Mouse (Mus musculus): ENCODE data around the gene Mrpl24. TPM values are rescaled to one million over a fixed set of nuclear protein-coding genes. Genes with fewer than 3 reads are reported as not detected.
A peak's percentile ranks its signal among the peaks of the same experiment; 100 is the strongest.
"Not testable (repeated sequence)": the region's sequence is repeated elsewhere in the genome, so short reads cannot be mapped to it uniquely, and the experiment has no call there.

Gene Mrpl24
- 73.5 and 77.8 TPM in 2 replicates for polyA plus RNA-seq (2016; fragmentation: Nextera tagmentation; extraction: Ambion mirVana)

DNA sequence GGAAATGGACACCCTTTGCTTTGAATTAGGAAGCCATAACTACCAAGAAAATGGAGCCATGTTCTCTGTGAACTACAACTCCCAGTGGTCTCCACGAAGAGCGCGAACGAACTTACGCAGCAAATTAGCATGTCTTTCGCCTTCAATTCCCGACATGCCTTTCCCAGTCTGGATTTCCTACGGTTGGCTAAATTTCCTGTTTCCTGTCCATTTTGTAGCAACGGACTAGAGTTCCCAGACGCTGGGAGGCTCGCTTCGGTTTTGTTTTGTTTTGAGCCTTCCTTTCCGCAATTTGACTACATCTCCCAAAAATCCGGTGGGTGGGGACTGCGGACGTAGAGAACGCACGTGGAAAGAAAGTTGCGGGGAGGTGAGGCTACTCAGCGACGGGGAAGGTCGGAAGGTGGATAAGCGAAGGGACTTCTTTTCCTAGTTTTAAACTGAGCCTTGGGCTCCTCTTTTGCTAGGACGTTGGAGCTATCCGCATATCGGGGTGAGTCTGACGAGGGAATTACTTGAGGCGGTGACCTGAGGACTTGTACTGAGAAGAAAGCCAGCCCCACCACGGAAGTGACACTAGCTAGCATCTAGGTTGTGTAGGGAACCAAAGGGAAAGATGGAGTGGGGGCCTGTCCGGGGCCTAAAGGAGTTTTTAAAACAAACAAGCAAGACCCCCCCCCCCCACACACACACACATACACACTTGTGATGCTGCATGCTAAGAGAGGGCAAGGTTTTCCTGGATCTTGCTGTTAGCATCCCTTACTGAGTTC is at the start of gene Mrpl24:
TSS of gene Mrpl24 (plus strand) at position 171 of the 773 bp plus-strand sequence.
- ATAC-seq (ENCODE audit: low FRiP score, low read depth) = peak; percentile 77
- Histone ChIP-seq H3K27ac (replicated peaks) (peak within 1 kb of the TSS; percentile 71), H3K4me2 (replicated peaks) (peak within 1 kb of the TSS; percentile 93), H3K9ac (replicated peaks) (peak within 1 kb of the TSS; percentile 76), H3K9me3 (no peaks in the 10 kb centered on the region), H3K27me3 (no peaks in the 10 kb centered on the region), H3K36me3 (peaks cover 56% of the 10 kb centered on the region), H3K4me1 (peaks cover 12% of the 10 kb centered on the region), H3K4me3 (peak within 1 kb of the TSS; percentile 77)
- under 1% methylated on average over 30 of the region's 30 CpGs for WGBS

DNA sequence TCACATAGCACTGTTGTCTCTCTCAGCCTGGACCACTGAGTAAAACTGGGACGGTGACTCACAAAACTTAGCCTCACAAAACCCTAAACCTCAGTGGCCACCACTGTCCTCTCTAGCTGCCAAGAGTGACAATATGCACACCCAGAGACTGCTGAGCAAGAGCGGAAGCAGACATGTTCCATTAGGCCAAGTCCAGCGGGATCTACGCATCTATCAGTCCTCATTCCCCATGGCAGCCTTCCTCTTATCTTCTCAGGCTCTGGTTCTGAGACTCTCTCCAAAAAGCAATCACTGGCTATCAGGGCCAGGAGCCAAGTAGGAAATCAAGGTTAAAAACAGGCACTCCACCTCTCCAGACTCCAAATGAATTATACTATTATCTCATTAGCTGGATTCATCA is 41.6 kb upstream of the Mrpl24 start:
- ATAC-seq (ENCODE audit: low FRiP score, low read depth) = no peak
- Histone ChIP-seq H3K27ac (replicated peaks) (no peak overlapping the region), H3K4me2 (replicated peaks) (no peak overlapping the region), H3K9me3 (no peaks in the 10 kb centered on the region), H3K36me3 (peaks cover 34% of the 10 kb centered on the region; the same call in 1 of the 2 replicates), H3K4me1 (0 out of 2 replicates have a peak, but pooled peaks cover 4% of the 10 kb centered on the region), H3K27me3 (no peaks in the 10 kb centered on the region), H3K4me3 (no peak overlapping the region), H3K9ac (replicated peaks) (no peak overlapping the region)
- WGBS = 95% methylated on average over 4 of the region's 4 CpGs

DNA sequence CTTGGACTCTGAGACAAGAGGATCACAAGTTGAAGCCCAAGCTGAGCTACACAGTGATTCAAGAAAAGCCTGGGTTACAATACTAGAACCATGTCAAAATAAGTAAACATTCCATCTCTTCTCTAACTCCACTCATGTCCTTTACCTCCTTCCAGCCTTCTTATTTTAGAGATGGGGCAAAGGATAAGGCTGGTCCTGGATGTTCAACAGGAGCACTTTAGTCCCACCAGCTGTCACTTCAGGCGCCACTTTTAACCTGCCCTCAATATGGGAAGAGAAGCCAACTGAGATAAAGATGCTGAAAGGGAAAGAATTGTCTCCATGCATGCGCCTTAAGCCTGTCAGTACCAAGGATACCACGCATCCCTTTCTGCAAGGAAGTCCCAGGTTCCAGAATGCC is 35.0 kb upstream of the Mrpl24 start:
- Histone ChIP-seq H3K36me3 (peaks cover 15% of the 10 kb centered on the region; the same call in 1 of the 2 replicates), H3K9ac (replicated peaks) (peak overlapping the region; percentile 97), H3K27ac (replicated peaks) (no peak overlapping the region), H3K4me2 (replicated peaks) (peak overlapping the region; percentile 94), H3K4me1 (peaks cover 21% of the 10 kb centered on the region), H3K9me3 (no peaks in the 10 kb centered on the region), H3K27me3 (no peaks in the 10 kb centered on the region), H3K4me3 (peak overlapping the region; percentile 99)
- WGBS = 2% methylated on average over 3 of the region's 3 CpGs
- ATAC-seq (ENCODE audit: low FRiP score, low read depth) = no peak

DNA sequence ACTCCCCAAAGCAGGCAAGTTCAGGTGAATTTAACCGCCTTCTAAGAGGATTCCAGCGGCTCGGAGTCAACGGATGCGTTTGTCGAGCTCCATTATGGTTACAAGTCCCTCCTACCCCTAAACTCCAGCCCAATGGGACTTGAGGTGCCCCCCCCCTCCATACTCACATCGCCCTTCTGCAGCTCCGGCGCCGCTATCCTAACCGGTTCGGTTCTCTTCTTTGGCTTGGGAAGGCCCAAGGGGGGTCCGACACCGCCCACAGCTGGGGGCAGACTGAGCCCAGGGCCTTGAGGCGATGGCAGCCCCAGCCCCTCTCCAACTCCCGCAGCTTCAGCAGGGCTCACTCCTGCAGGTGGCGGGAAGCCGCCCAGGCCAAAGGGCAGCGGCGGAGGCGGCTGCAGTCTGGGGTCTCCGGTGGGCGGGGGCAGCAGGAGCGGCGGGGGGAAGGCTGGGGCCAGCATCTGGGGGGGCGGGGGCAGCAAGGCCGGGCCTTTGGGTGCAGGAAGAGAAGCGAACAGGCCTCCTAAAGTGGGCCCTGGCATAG is 34.5 kb upstream of the Mrpl24 start:
- Histone ChIP-seq H3K27me3 (no peaks in the 10 kb centered on the region), H3K9me3 (no peaks in the 10 kb centered on the region), H3K27ac (replicated peaks) (peak overlapping the region; percentile 83), H3K4me2 (replicated peaks) (peak overlapping the region; percentile 94), H3K4me1 (peaks cover 21% of the 10 kb centered on the region), H3K9ac (replicated peaks) (peak overlapping the region; percentile 97), H3K36me3 (peaks cover 14% of the 10 kb centered on the region; the same call in 1 of the 2 replicates), H3K4me3 (peak overlapping the region; percentile 99)
- ATAC-seq (ENCODE audit: low FRiP score, low read depth) = peak; percentile 20
- WGBS = under 1% methylated on average over 28 of the region's 28 CpGs

DNA sequence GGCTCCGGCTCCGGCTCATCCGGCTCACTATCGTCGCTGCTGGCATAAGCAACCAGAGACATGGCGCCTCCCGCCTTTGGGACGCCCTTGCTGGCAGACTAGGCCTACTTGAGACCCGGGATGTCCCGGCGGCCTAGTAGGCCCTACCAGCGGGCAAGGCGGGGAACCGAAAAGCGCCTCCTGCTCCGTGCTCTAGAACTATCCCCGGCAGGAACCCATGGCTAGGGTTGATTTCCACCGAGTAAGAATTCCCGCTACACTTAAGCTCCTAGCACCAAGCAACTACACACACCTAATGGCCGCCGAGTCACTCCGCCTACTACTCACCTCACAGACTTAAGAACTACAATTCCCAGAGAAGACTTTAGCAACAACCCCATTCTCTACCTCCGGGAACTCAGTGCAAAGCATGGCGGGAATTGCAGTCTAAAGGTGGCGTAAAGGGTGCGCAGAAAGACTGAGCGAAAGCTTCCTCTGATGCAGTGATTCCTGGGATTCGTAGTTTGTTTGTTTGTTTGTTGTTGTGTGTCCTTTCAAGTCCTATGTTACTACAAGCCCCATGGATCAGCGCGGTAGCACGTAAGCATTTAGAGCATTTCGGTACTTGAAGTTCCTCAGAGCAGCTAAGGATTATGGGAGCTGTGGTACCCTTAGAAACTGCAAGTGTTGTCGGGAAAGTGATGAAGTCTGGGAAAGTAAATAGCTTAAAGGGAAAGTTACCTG is 33.9 kb upstream of the Mrpl24 start, which contains the start of gene Prcc:
TSS of gene Prcc (minus strand) at position 328 of the 723 bp plus-strand sequence.
- peaks cover 9% of the 10 kb centered on the region; the same call in 1 of the 2 replicates for H3K36me3 ChIP-seq
- H3K9me3 ChIP-seq = no peaks in the 10 kb centered on the region
- H3K9ac ChIP-seq (replicated peaks) = peak within 1 kb of the TSS; percentile 97
- H3K27ac ChIP-seq (replicated peaks) = peak within 1 kb of the TSS; percentile 83
- WGBS = under 1% methylated on average over 33 of the region's 33 CpGs
- H3K27me3 ChIP-seq = no peaks in the 10 kb centered on the region
- peaks cover 21% of the 10 kb centered on the region for H3K4me1 ChIP-seq
- peak within 1 kb of the TSS; percentile 99 for H3K4me3 ChIP-seq
- peak within 1 kb of the TSS; percentile 94 for H3K4me2 ChIP-seq (replicated peaks)
- ATAC-seq (ENCODE audit: low FRiP score, low read depth) = peak; percentile 98

DNA sequence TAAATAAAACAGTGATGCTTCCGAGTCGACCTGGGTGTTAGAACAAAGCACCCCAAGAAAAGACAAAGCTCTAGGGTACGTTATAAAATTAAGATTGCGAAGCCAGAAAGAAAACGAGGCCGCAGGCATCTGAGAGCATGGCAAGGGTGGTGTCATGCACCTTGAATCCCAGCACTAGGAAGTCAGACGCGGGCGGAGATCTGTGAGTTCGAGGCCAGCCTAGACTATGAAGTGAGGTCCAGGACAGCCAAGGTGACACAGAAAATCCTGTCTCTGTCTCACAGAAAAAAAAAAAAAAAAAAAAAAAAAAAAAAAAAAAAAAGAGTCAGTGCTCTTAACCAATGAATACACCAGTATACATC is 33.3 kb upstream of the Mrpl24 start:
- peak overlapping the region; percentile 47 for H3K4me2 ChIP-seq (replicated peaks)
- no peaks in the 10 kb centered on the region for H3K27me3 ChIP-seq
- no peaks in the 10 kb centered on the region for H3K9me3 ChIP-seq
- 0 out of 2 replicates have a peak, but pooled peaks cover 5% of the 10 kb centered on the region for H3K36me3 ChIP-seq
- no peak; the same call in none of the 2 replicates for ATAC-seq (ENCODE audit: low FRiP score, low read depth)
- WGBS = 7% methylated on average over 10 of the region's 10 CpGs
- peaks cover 21% of the 10 kb centered on the region for H3K4me1 ChIP-seq
- H3K27ac ChIP-seq (replicated peaks) = no peak overlapping the region; the same call in 1 of the 2 replicates
- H3K9ac ChIP-seq (replicated peaks) = no peak overlapping the region
- H3K4me3 ChIP-seq = peak overlapping the region; percentile 99

DNA sequence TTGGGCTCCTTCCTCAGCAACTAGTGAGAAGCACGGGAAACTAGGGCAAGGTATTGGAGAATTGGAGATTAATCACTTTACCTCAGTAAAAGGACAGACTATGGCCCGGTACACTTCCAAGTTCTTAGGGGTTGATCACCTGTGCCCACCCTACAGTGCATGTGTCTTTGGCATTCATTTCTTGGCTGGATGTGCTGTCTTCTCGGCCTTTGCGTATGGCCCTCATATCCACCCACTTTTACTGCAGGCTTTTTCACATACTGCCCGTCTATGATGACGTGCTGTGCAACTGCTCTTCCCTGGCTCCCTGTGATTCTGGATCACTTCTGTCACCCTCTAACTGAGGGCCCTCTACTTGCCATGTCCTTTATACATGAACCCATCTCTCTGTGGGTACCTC is 32.9 kb upstream of the Mrpl24 start:
- WGBS = 85% methylated on average over 6 of the region's 6 CpGs
- no peak for ATAC-seq (ENCODE audit: low FRiP score, low read depth)
- peaks cover 21% of the 10 kb centered on the region for H3K4me1 ChIP-seq
- H3K36me3 ChIP-seq = 0 out of 2 replicates have a peak, but pooled peaks cover 2% of the 10 kb centered on the region
- H3K9me3 ChIP-seq = no peaks in the 10 kb centered on the region
- H3K27me3 ChIP-seq = no peaks in the 10 kb centered on the region
- H3K4me3 ChIP-seq = peak overlapping the region; percentile 99; the same call in 1 of the 2 replicates
- no peak overlapping the region for H3K9ac ChIP-seq (replicated peaks)
- no peak overlapping the region for H3K27ac ChIP-seq (replicated peaks)
- H3K4me2 ChIP-seq (replicated peaks) = peak overlapping the region; percentile 47

DNA sequence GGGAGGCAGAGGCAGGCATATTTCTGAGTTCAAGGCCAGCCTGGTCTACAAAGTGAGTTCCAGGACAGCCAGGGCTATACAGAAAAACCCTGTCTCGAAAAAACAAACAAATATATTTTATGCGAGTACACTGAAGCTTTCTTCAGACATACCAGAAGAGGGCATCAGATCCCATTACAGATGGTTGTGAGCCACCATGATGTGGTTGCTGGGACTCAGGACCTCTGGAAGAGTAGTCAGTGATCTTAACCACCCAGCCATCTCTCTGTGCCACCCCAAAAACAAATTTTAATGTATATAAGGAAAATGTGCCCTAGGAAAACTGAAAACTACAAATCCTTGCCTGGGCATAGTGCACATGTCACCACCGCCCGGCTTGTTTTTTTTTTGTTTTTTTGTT is 31.9 kb upstream of the Mrpl24 start:
- 81% methylated on average over 4 of the region's 4 CpGs for WGBS

DNA sequence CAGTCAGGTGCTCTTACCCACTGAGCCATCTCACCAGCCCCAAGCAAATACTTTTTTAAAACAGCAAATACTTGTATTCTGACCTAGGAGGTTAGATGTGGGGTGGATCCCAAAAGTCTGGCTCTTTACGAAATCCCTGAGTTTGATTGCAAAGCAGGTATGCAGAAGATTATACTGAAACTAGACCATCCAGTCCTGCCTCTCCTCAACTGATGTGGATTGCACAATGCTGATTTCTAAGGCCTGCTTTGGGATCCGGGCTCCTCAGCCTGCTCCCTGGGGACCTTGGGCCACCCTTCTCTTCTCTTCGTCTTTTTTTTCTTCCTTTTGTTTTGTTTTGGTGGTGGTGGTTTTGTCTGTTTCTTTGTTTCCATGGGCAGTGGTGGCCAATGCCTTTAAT is 27.8 kb upstream of the Mrpl24 start:
- Histone ChIP-seq H3K9me3 (no peaks in the 10 kb centered on the region), H3K4me2 (replicated peaks) (no peak overlapping the region), H3K4me3 (no peak overlapping the region), H3K9ac (replicated peaks) (no peak overlapping the region), H3K27ac (replicated peaks) (no peak overlapping the region), H3K27me3 (no peaks in the 10 kb centered on the region), H3K4me1 (no peaks in the 10 kb centered on the region), H3K36me3 (no peaks in the 10 kb centered on the region)
- ATAC-seq (ENCODE audit: low FRiP score, low read depth) = no peak
- WGBS = 46% methylated on average over 3 of the region's 3 CpGs

More for the DNA sequence above, 31.9 kb upstream of the Mrpl24 start:
- H3K9ac ChIP-seq (replicated peaks); H3K4me2 ChIP-seq (replicated peaks); ATAC-seq (ENCODE audit: low FRiP score, low read depth); H3K27me3 ChIP-seq; H3K27ac ChIP-seq (replicated peaks); H3K4me3 ChIP-seq; H3K9me3 ChIP-seq; H3K36me3 ChIP-seq: not testable (repeated sequence)
- peaks cover 20% of the 10 kb centered on the region for H3K4me1 ChIP-seq

DNA sequence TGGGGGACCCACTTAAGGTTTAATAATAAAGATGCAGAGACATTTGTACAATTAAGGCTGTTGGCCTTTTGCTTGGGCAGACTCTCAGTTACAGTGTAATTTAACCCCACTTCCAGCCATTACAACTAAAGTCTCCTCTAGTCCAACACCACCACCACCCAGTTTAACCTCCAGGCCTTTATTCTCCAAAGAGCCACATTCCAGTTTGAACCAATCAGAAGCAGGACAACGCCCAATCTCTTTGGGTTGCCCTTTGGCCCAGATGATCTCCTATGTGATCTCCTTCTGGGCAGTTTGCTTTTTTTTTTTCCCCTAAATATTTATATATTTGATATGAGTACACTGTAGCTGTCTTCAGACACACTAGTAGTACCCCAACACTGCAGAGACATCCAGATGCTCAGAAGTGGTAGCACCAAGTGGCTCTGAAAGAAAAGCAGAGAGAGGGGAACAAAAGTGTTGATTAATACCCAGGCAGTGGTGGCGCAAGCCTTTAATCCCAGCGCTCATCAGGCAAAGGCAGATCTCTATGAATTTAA is 25.9 kb upstream of the Mrpl24 start:
- Histone ChIP-seq H3K4me1 (no peaks in the 10 kb centered on the region), H3K27me3 (no peaks in the 10 kb centered on the region), H3K27ac (replicated peaks) (no peak overlapping the region), H3K9ac (replicated peaks) (no peak overlapping the region), H3K4me2 (replicated peaks) (no peak overlapping the region), H3K36me3 (no peaks in the 10 kb centered on the region), H3K4me3 (no peak overlapping the region), H3K9me3 (no peaks in the 10 kb centered on the region)
- ATAC-seq (ENCODE audit: low FRiP score, low read depth) = no peak
- WGBS = 59% methylated on average over 3 of the region's 3 CpGs

DNA sequence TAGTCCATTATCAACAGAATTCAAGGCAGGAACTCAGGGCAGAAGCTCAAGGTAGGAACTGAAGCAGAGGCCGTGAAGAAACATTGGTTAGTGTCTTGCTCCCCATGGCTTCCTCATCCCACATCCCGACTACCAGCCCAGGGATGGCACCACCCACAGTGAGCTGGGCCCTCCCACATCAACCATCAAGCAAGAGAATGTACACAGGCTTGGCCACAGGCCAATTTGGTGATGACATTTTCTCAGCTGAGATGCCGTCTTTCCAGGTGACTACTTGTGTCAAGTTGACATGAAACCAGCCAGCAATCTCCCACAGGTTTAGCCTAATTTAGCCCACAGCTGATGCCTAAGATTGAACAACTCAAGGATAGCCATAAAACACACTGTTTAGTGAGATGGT is 20.0 kb upstream of the Mrpl24 start:
- no peak overlapping the region for H3K9ac ChIP-seq (replicated peaks)
- H3K36me3 ChIP-seq = no peaks in the 10 kb centered on the region
- H3K9me3 ChIP-seq = no peaks in the 10 kb centered on the region
- H3K4me2 ChIP-seq (replicated peaks) = no peak overlapping the region
- H3K4me1 ChIP-seq = no peaks in the 10 kb centered on the region
- no peaks in the 10 kb centered on the region for H3K27me3 ChIP-seq
- no peak overlapping the region for H3K27ac ChIP-seq (replicated peaks)
- H3K4me3 ChIP-seq = no peak overlapping the region
- no peak for ATAC-seq (ENCODE audit: low FRiP score, low read depth)
- 76% methylated on average over 3 of the region's 3 CpGs for WGBS
